8 mouse cellular contexts compared by ENCODE assay signal in genomic region chr5:43236476-43236875, GRCm38 (mm10). TPM values are rescaled to one million over a fixed set of nuclear protein-coding genes. Genes with fewer than 3 reads are reported as not detected.
DNase-seq lines count a peak whose midpoint lies in the region; ATAC-seq and TF ChIP-seq lines count a peak whose summit lies in the region.
"Had no signal": no experiment of that assay in that cellular context is flagged by ENCODE, and none has a peak within 500 bp of the region (broad histone marks: within the 10 kb centered on the region; RNA-seq: fewer than 3 reads in every experiment).

No protein-coding gene starts in this region.

- 48% methylated on average over 3 of the region's 3 CpGs for WGBS in heart, embryonic 11.5 days (ENCODE audit: insufficient replicate concordance)
- WGBS in midbrain, embryonic 12.5 days = 74% methylated on average over 3 of the region's 3 CpGs

- no peak for DNase-seq in heart, adult 9 months (ENCODE audit: low spot score in 2 of 2)
- DNase-seq in 3T3-L1 (ENCODE audit: low read depth, low spot score) (peak; percentile 72), MEL (ENCODE audit: low read depth, low spot score) (peak; percentile 42)
- DNase-seq in adrenal gland, adult 18-20 months (ENCODE audit: low spot score in 2 of 2) = no peak
- no peak for DNase-seq in cerebellum, adult 18-20 months

- TF ChIP-seq CTCF in MEL (IDR thresholded peaks at IDR 0.05 in 2 of 3, conservative IDR thresholded peaks at IDR 0.05 in 1 of 3; ENCODE audit: control insufficient read depth in 1 of 3, insufficient read depth in 1 of 3, low read depth in 2 of 3, low read length in 3 of 3, poor library complexity in 1 of 3, severe bottlenecking in 1 of 3) = peak in 2 of 3 experiments; percentile 2 to 40; a peak in 3 of 6 replicates

- H3K9ac ChIP-seq in heart, embryonic 11.5 days (ENCODE audit: low read depth, low read length) = no peak overlapping the region
- H3K9ac ChIP-seq in MEL (ENCODE audit: control insufficient read depth, low read depth, low read length, poor library complexity, severe bottlenecking) = no peak overlapping the region
- H3K9ac ChIP-seq in midbrain, embryonic 12.5 days (replicated peaks) = no peak overlapping the region
- H3K9ac ChIP-seq: lung, embryonic 15.5 days had no signal

- no peak overlapping the region for H3K27ac ChIP-seq in heart, embryonic 11.5 days (ENCODE audit: low read depth, low read length)
- H3K27ac ChIP-seq in MEL (ENCODE audit: control insufficient read depth, low read depth, low read length) = no peak overlapping the region
- H3K27ac ChIP-seq in midbrain, embryonic 12.5 days (replicated peaks) = no peak overlapping the region
- H3K27ac ChIP-seq: lung, embryonic 15.5 days had no signal

- peaks cover 21% of the 10 kb centered on the region for H3K79me2 ChIP-seq in MEL (ENCODE audit: control insufficient read depth, insufficient read depth, low read length, poor library complexity)

- no peak for TF ChIP-seq EP300 in MEL (IDR thresholded peaks at IDR 0.05; ENCODE audit: low read depth in 1 of 2, low read length in 2 of 2)

- no peaks in the 10 kb centered on the region for H3K36me3 ChIP-seq in heart, embryonic 11.5 days (ENCODE audit: control insufficient read depth, insufficient read depth, low read length)
- H3K36me3 ChIP-seq in MEL (ENCODE audit: control insufficient read depth in 1 of 2, insufficient read depth in 2 of 2, low read length in 2 of 2) = peaks cover 3 to 21% of the 10 kb centered on the region in 2 experiments; a peak in 3 of 4 replicates
- no peaks in the 10 kb centered on the region for H3K36me3 ChIP-seq in midbrain, embryonic 12.5 days
- H3K36me3 ChIP-seq: lung, embryonic 15.5 days had no signal

- H3K4me2 ChIP-seq in heart, embryonic 11.5 days = peak overlapping the region; percentile 87
- peak overlapping the region; percentile 80 for H3K4me2 ChIP-seq in midbrain, embryonic 12.5 days (replicated peaks)

- TF ChIP-seq POLR2A in MEL (IDR thresholded peaks at IDR 0.05; ENCODE audit: control insufficient read depth in 1 of 2, insufficient read depth in 1 of 2, low read depth in 1 of 2, low read length in 2 of 2, poor library complexity in 1 of 2) = no peak

- peak; percentile 53 for TF ChIP-seq RAD21 in MEL (IDR thresholded peaks at IDR 0.05; ENCODE audit: low read depth, low read length)

- peak overlapping the region; percentile 33 for H3K4me3 ChIP-seq in heart, embryonic 11.5 days (ENCODE audit: low read depth, low read length)
- H3K4me3 ChIP-seq in MEL (ENCODE audit: control insufficient read depth in 1 of 2, insufficient read depth in 1 of 2, low read depth in 2 of 2, low read length in 2 of 2) = peak overlapping the region in 1 of 2 experiments; percentile 96; a peak in 1 of 4 replicates
- H3K4me3 ChIP-seq in midbrain, embryonic 12.5 days = peak overlapping the region; percentile 18; the same call in 1 of the 2 replicates

- no peaks in the 10 kb centered on the region for H3K27me3 ChIP-seq in heart, embryonic 11.5 days (ENCODE audit: control insufficient read depth, insufficient read depth, low read length)
- H3K27me3 ChIP-seq in MEL (ENCODE audit: control insufficient read depth in 1 of 2, insufficient read depth in 2 of 2, low read length in 2 of 2) = no peaks in the 10 kb centered on the region
- no peaks in the 10 kb centered on the region for H3K27me3 ChIP-seq in midbrain, embryonic 12.5 days
- H3K27me3 ChIP-seq: lung, embryonic 15.5 days had no signal

- H3K9me3 ChIP-seq in heart, embryonic 11.5 days (replicated peaks; ENCODE audit: control insufficient read depth, low read length) = no peaks in the 10 kb centered on the region
- no peaks in the 10 kb centered on the region for H3K9me3 ChIP-seq in MEL (replicated peaks; ENCODE audit: insufficient read depth, low read length)
- no peaks in the 10 kb centered on the region for H3K9me3 ChIP-seq in midbrain, embryonic 12.5 days
- H3K9me3 ChIP-seq: lung, embryonic 15.5 days had no signal

- 0 out of 2 replicates have a peak, but pooled peaks cover 2% of the 10 kb centered on the region for H3K4me1 ChIP-seq in heart, embryonic 11.5 days (ENCODE audit: control insufficient read depth, insufficient read depth, low read length)
- H3K4me1 ChIP-seq in MEL (ENCODE audit: control insufficient read depth in 1 of 2, insufficient read depth in 2 of 2, low read length in 2 of 2) = peaks cover 11 to 24% of the 10 kb centered on the region in 2 experiments
- peaks cover 10% of the 10 kb centered on the region; the same call in 1 of the 2 replicates for H3K4me1 ChIP-seq in midbrain, embryonic 12.5 days

- no peak for ATAC-seq in heart, embryonic 11.5 days (replicated peaks; ENCODE audit: insufficient number of reproducible peaks, low FRiP score, low TSS enrichment)
- ATAC-seq in midbrain, embryonic 12.5 days (ENCODE audit: low FRiP score, low read depth) = no peak

TF ChIP-seq in MEL, 35 proteins besides CTCF, POLR2A, EP300 and RAD21:
- TF ChIP-seq SMC3 (IDR thresholded peaks at IDR 0.05; ENCODE audit: low read depth, low read length) (peak; percentile 26; the same call in 1 of the 2 replicates), MXI1 (IDR thresholded peaks at IDR 0.05; ENCODE audit: low read depth, low read length) (no peak)

RNA-seq across cellular contexts. Expression of gene Cpeb2, which starts 3.5 kb away (rescaled TPM):
- 6.3 and 7.2 TPM in 2 replicates for polyA plus RNA-seq in heart, embryonic 11.5 days (2014; fragmentation: Nextera tagmentation; extraction: Ambion mirVana)
- total RNA-seq in MEL (2012; rRNA removed) = 0.69 and 0.82 TPM in 2 replicates
- 1 to 10 TPM in 1 of 2 experiments, not detected in 1; 2.0 TPM for polyA plus RNA-seq in MEL (2012; ENCODE audit: insufficient read depth in 1 of 2, insufficient read length in 2 of 2, low read depth in 1 of 2, low replicate concordance in 2 of 2, missing spikeins in 1 of 2)
- 9.5 and 9.8 TPM in 2 replicates for polyA plus RNA-seq in midbrain, embryonic 12.5 days (2016; fragmentation: Nextera tagmentation; extraction: Ambion mirVana)
- total RNA-seq in adrenal gland, adult 18-20 months (2021) = 10 to 100 TPM; 36.7 to 46.5 TPM

Comparison
In these comparisons a context has a peak if more than half of its experiments do, and no peak if none do; other contexts are left out.
1. DNase-seq: peak in 3T3-L1 (single experiment) and MEL (single experiment); none in heart, adult 9 months (0 of 2), adrenal gland, adult 18-20 months (0 of 2) and cerebellum, adult 18-20 months (0 of 2).